ENCODE assay signal across 8 mouse cellular contexts in genomic region chr4:32983176-32984155, GRCm38 (mm10). TPM values are rescaled to one million over a fixed set of nuclear protein-coding genes. Genes with fewer than 3 reads are reported as not detected.
DNase-seq lines count a peak whose midpoint lies in the region; ATAC-seq and TF ChIP-seq lines count a peak whose summit lies in the region.

No protein-coding gene starts in this region.

- no peaks in the 10 kb centered on the region for H3K36me3 ChIP-seq in ES-Bruce4 (ENCODE audit: control insufficient read depth, insufficient read depth, low read length, poor library complexity, severe bottlenecking)
- no peaks in the 10 kb centered on the region for H3K36me3 ChIP-seq in forebrain, postnatal 0 days (ENCODE audit: insufficient read depth)
- H3K36me3 ChIP-seq in thymus, adult 2 months (ENCODE audit: control insufficient read depth, insufficient read depth, low read length) = no peaks in the 10 kb centered on the region

- no peaks in the 10 kb centered on the region for H3K9me3 ChIP-seq in ES-Bruce4 (replicated peaks; ENCODE audit: control insufficient read depth, insufficient read depth, low read length, poor library complexity, severe bottlenecking)
- H3K9me3 ChIP-seq in forebrain, postnatal 0 days (ENCODE audit: low read length) = no peaks in the 10 kb centered on the region

- TF ChIP-seq POLR2A in ES-Bruce4 (IDR thresholded peaks at IDR 0.05; ENCODE audit: insufficient read depth, low read length) = no peak
- TF ChIP-seq POLR2A in lung, adult 2 months (IDR thresholded peaks at IDR 0.05; ENCODE audit: borderline replicate concordance, extremely low read depth, low read depth, low read length) = no peak
- TF ChIP-seq POLR2A in olfactory bulb, adult 2 months (IDR thresholded peaks at IDR 0.05; ENCODE audit: insufficient read depth, low read depth, low read length) = no peak; the same call in 1 of the 2 replicates
- no peak; the same call in 1 of the 2 replicates for TF ChIP-seq POLR2A in thymus, adult 2 months (IDR thresholded peaks at IDR 0.05; ENCODE audit: control insufficient read depth, extremely low read depth, insufficient read depth, low read length, poor library complexity)

- peak overlapping the region; percentile 69 for H3K9ac ChIP-seq in ES-Bruce4 (ENCODE audit: low read depth, poor library complexity, severe bottlenecking)
- H3K9ac ChIP-seq in forebrain, postnatal 0 days = peak overlapping the region; percentile 85

- H3K4me3 ChIP-seq in ES-Bruce4 (ENCODE audit: low read depth, low read length) = peak overlapping the region; percentile 93
- H3K4me3 ChIP-seq in forebrain, postnatal 0 days (ENCODE audit: low read depth, low read length) = peak overlapping the region; percentile 93
- peak overlapping the region; percentile 90 for H3K4me3 ChIP-seq in layer of hippocampus, adult 2 months
- peak overlapping the region; percentile 71 for H3K4me3 ChIP-seq in lung, adult 2 months (replicated peaks; ENCODE audit: extremely low read depth, low read depth, low read length)
- peak overlapping the region; percentile 97 for H3K4me3 ChIP-seq in olfactory bulb, adult 2 months (ENCODE audit: insufficient read depth, low read depth, low read length)
- peak overlapping the region; percentile 86 for H3K4me3 ChIP-seq in thymus, adult 2 months (ENCODE audit: control insufficient read depth, insufficient read depth, low read length)

- peak overlapping the region; percentile 88 for H3K4me2 ChIP-seq in forebrain, postnatal 0 days (ENCODE audit: low read depth)

- peak; percentile 77 for ATAC-seq in forebrain, postnatal 0 days

- H3K27ac ChIP-seq in ES-Bruce4 (ENCODE audit: insufficient read depth, low read length) = no peak overlapping the region
- peak overlapping the region; percentile 79 for H3K27ac ChIP-seq in forebrain, postnatal 0 days (ENCODE audit: low read depth, low read length)
- peak overlapping the region; percentile 96 for H3K27ac ChIP-seq in layer of hippocampus, adult 2 months
- H3K27ac ChIP-seq in olfactory bulb, adult 2 months (ENCODE audit: insufficient read depth, low read depth, low read length) = peak overlapping the region; percentile 98
- peak overlapping the region; percentile 70 for H3K27ac ChIP-seq in thymus, adult 2 months (ENCODE audit: control insufficient read depth, insufficient read depth, low read length)

- no peaks in the 10 kb centered on the region; the same call in 1 of the 2 replicates for H3K27me3 ChIP-seq in ES-Bruce4 (ENCODE audit: control insufficient read depth, insufficient read depth, low read length, poor library complexity, severe bottlenecking)
- no peaks in the 10 kb centered on the region for H3K27me3 ChIP-seq in forebrain, postnatal 0 days (ENCODE audit: insufficient read depth, low read length)
- no peaks in the 10 kb centered on the region for H3K27me3 ChIP-seq in thymus, adult 2 months (ENCODE audit: control insufficient read depth, insufficient read depth, low read length)

- intact Hi-C loops in heart, postnatal 25 days (cut with DNase I) = no loop called here

- peaks cover 3% of the 10 kb centered on the region for H3K4me1 ChIP-seq in ES-Bruce4 (ENCODE audit: control insufficient read depth, insufficient read depth, low read length)
- H3K4me1 ChIP-seq in forebrain, postnatal 0 days (ENCODE audit: insufficient read depth) = peaks cover 8% of the 10 kb centered on the region; the same call in 1 of the 2 replicates
- H3K4me1 ChIP-seq in lung, adult 2 months (ENCODE audit: control insufficient read depth, insufficient read depth, low read length) = no peaks in the 10 kb centered on the region
- H3K4me1 ChIP-seq in olfactory bulb, adult 2 months (ENCODE audit: control insufficient read depth, insufficient read depth, low read length) = peaks cover 15% of the 10 kb centered on the region
- peaks cover 21% of the 10 kb centered on the region for H3K4me1 ChIP-seq in thymus, adult 2 months (replicated peaks; ENCODE audit: control insufficient read depth, insufficient read depth, low read length)

- TF ChIP-seq CTCF in ES-Bruce4 (IDR thresholded peaks at IDR 0.05; ENCODE audit: low read depth, low read length) = no peak
- no peak for TF ChIP-seq CTCF in forebrain, postnatal 0 days (IDR thresholded peaks at IDR 0.05; ENCODE audit: low read depth)
- 0 out of 2 replicates have a peak, but pooled peaks have one; percentile 26 for TF ChIP-seq CTCF in layer of hippocampus, adult 2 months (conservative IDR thresholded peaks at IDR 0.05)
- TF ChIP-seq CTCF in lung, adult 2 months (IDR thresholded peaks at IDR 0.05; ENCODE audit: insufficient read depth, low read length) = no peak
- no peak for TF ChIP-seq CTCF in olfactory bulb, adult 2 months (IDR thresholded peaks at IDR 0.05; ENCODE audit: insufficient read depth, low read depth, low read length)
- TF ChIP-seq CTCF in thymus, adult 2 months (IDR thresholded peaks at IDR 0.05; ENCODE audit: borderline replicate concordance, control insufficient read depth, extremely low read depth, insufficient read depth, low read length, poor library complexity) = 0 out of 2 replicates have a peak, but pooled peaks have one; percentile 39

- WGBS in forebrain, postnatal 0 days = under 1% methylated on average over 85 of the region's 94 CpGs
- WGBS in lung, adult 2 months = under 1% methylated on average over 74 of the region's 94 CpGs
- WGBS in olfactory bulb, adult 2 months = under 1% methylated on average over 74 of the region's 94 CpGs
- under 1% methylated on average over 92 of the region's 94 CpGs for WGBS in thymus, adult 2 months

- no peak for TF ChIP-seq EP300 in ES-Bruce4 (IDR thresholded peaks at IDR 0.05; ENCODE audit: insufficient read depth, low read depth, low read length)

- peak; percentile 85 for DNase-seq in cerebellum, adult 11-12 months
- DNase-seq in forebrain, postnatal 0 days = peak; percentile 68
- peak; percentile 23 for DNase-seq in heart, postnatal 25 days (ENCODE audit: low spot score)
- DNase-seq in layer of hippocampus, adult 2 months (ENCODE audit: low spot score in 2 of 2) = peak; percentile 8 to 49
- peak; percentile 48 for DNase-seq in lung, adult 2 months
- DNase-seq in thymus, adult 2 months = peak; percentile 86

RNA-seq across cellular contexts. Expression of gene Rragd, which starts 0.6 kb away (rescaled TPM):
- 27.0 and 27.2 TPM in 2 replicates for polyA plus RNA-seq in ES-Bruce4 (2011; ENCODE audit: insufficient read depth, insufficient read length, low read depth, missing spikeins)
- 45.3 and 53.0 TPM in 2 replicates for total RNA-seq in forebrain, postnatal 0 days (2014; rRNA removed)
- 21.8 and 30.6 TPM in 2 replicates for polyA plus RNA-seq in forebrain, postnatal 0 days (2015; fragmentation: Nextera tagmentation; extraction: Ambion mirVana)
- total RNA-seq in heart, postnatal 25 days (2021) = 10 to 100 TPM; 75.9 to 79.1 TPM
- 10 to 100 TPM; 62.1 to 68.2 TPM for total RNA-seq in layer of hippocampus, adult 2 months (2021)
- polyA plus RNA-seq in lung, adult 2 months (2012; rRNA removed) = 1.8 and 3.4 TPM in 2 replicates
- polyA plus RNA-seq in olfactory bulb, adult 2 months (2012; ENCODE audit: insufficient read depth, insufficient read length, low replicate concordance, missing spikeins) = 152 TPM in 1 of 2 replicates, not detected in the other
- polyA plus RNA-seq in thymus, adult 2 months (2012; rRNA removed) = 6.8 and 9.7 TPM in 2 replicates

RNA-seq across cellular contexts. Expression of gene Ankrd6, which starts 32.8 kb away (rescaled TPM):
- polyA plus RNA-seq in ES-Bruce4 (2011; ENCODE audit: insufficient read depth, insufficient read length, low read depth, missing spikeins) = 11.8 and 12.0 TPM in 2 replicates
- total RNA-seq in forebrain, postnatal 0 days (2014; rRNA removed) = 30.3 and 39.8 TPM in 2 replicates
- 15.1 and 18.4 TPM in 2 replicates for polyA plus RNA-seq in forebrain, postnatal 0 days (2015; fragmentation: Nextera tagmentation; extraction: Ambion mirVana)
- total RNA-seq in heart, postnatal 25 days (2021) = 1 to 10 TPM; 2.7 to 3.7 TPM
- total RNA-seq in layer of hippocampus, adult 2 months (2021) = 10 to 100 TPM; 39.6 TPM
- polyA plus RNA-seq in lung, adult 2 months (2012; rRNA removed) = 0.34 and 0.72 TPM in 2 replicates
- polyA plus RNA-seq in olfactory bulb, adult 2 months (2012; ENCODE audit: insufficient read depth, insufficient read length, low replicate concordance, missing spikeins) = 105 TPM in 1 of 2 replicates, not detected in the other
- polyA plus RNA-seq in thymus, adult 2 months (2012; rRNA removed) = 12.5 and 12.6 TPM in 2 replicates

RNA-seq across cellular contexts. Expression of gene Ube2j1, which starts 47.8 kb away (rescaled TPM):
- polyA plus RNA-seq in ES-Bruce4 (2011; ENCODE audit: insufficient read depth, insufficient read length, low read depth, missing spikeins) = 31.1 and 34.3 TPM in 2 replicates
- total RNA-seq in forebrain, postnatal 0 days (2014; rRNA removed) = 88.5 and 106 TPM in 2 replicates
- 53.6 and 61.2 TPM in 2 replicates for polyA plus RNA-seq in forebrain, postnatal 0 days (2015; fragmentation: Nextera tagmentation; extraction: Ambion mirVana)
- 10 to 100 TPM; 42.3 to 43.4 TPM for total RNA-seq in heart, postnatal 25 days (2021)
- total RNA-seq in layer of hippocampus, adult 2 months (2021) = 10 to 100 TPM; 93.4 to 94.8 TPM
- polyA plus RNA-seq in lung, adult 2 months (2012; rRNA removed) = 14.9 and 17.9 TPM in 2 replicates
- polyA plus RNA-seq in olfactory bulb, adult 2 months (2012; ENCODE audit: insufficient read depth, insufficient read length, low replicate concordance, missing spikeins) = not detected in 2 replicates
- polyA plus RNA-seq in thymus, adult 2 months (2012; rRNA removed) = 28.7 and 30.1 TPM in 2 replicates

Comparison
In these comparisons a context has a peak if more than half of its experiments do, and no peak if none do; other contexts are left out.
1. CTCF ChIP-seq: peak in layer of hippocampus, adult 2 months (single experiment) and thymus, adult 2 months (single experiment); none in ES-Bruce4 (single experiment), forebrain, postnatal 0 days (single experiment), lung, adult 2 months (single experiment) and olfactory bulb, adult 2 months (single experiment).
2. DNase-seq: peak in every context shown above with its lines; median percentile 86 in thymus, adult 2 months; 85 in cerebellum, adult 11-12 months; 68 in forebrain, postnatal 0 days; 48 in lung, adult 2 months; 28 in layer of hippocampus, adult 2 months; 23 in heart, postnatal 25 days.
3. Peak in every context shown above with its lines, with median percentiles within 50 percentile points of each other: H3K4me3 ChIP-seq.